Mouse (Mus musculus) mature B cell (primary cell): ENCODE measurements around the gene Gm45521.

Experiments used
- in situ Hi-C: fragments of 300-500 bp; cut with MboI; formaldehyde crosslinking; loops from 2 replicates; pipeline ENCODE4 v1.14.3; 2019

The Gm45521 gene

DNA sequence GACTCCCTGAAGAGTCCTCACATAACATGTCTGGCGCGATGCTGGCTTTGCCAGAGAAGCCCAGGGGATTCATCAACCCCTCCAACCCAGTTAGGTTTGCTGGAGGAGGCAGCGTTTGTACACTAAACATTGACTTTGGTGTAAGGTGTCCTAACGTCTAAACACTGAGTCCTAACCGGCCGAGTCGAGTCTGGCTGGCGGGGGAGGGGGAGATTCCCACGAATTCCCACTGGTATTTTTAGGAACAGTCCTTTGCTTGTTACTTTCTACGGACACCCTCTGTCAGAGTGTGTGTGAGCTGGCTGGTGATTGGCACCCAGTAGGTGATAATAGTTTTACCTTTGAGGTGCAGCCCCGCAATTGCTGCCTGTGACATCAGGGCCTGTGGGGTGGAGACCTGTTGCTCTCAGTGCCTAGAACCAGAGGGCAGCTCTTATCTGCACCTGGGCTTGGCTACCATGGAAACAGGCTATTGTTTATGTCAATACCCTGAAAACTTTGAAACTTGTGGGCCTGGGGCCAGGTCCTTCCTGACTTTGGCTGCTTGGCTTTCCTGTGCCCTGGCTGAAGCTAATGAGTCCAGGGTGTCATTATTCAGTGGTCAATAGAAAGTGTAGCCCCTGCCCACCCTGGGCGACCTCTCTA lies 4.4 kb upstream of the Gm45521 start:
- in situ Hi-C loops, result no loop called here

GRCm38 (mm10) chr14:7954071-7954471 lies 3.0 kb upstream of the Gm45521 start:
- in situ Hi-C loops, result no loop called here

DNA sequence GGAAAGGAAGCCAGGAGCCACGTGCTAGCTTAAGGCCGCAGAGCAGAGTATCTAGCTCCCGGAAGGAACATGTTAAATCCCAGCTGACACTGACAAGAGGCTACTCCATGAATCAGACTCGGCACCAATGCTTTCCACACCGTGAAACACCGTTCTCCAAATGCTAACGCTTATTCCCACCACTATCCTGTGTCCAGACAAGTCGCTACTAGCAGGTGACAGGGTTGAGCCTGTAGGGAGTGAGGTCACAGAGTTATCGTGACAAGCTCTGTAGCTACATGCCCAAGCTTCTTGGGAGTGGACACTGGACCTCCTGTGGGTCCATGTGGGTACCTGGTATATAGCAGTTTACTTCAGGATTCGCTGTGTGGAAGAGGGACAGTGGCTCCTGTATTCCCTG lies 661 bp upstream of the Gm45521 start:
- in situ Hi-C loops, result no loop called here

DNA sequence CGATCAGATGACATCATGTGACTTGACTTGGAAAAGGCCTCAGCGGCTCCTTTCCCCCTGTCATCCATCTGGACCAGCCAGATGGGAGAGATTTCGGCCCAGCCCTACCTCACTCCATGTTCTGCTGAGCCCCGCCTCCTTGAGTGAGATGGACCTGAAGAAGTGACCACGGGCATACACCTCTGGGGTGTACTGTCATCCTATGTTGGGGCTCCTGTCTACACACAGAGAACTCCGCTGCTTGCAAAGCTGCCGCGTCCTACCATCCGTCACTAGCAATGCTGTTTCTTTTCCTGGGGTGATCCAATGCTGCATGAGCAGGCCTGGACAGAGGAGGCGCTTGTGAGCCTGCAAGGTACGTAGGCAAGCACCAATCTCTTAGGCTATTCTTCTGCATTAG lies 3.5 kb downstream of the Gm45521 start:
- in situ Hi-C loops, result loop anchor here (10.0 kb wide), 1 partner anchor 84 kb away; no protein-coding TSS in a partner anchor

GRCm38 (mm10) chr14:7961714-7962113 lies 4.6 kb downstream of the Gm45521 start:
- in situ Hi-C loops, result loop anchor here (10.0 kb wide), 1 partner anchor 83 kb away; no protein-coding TSS in a partner anchor

DNA sequence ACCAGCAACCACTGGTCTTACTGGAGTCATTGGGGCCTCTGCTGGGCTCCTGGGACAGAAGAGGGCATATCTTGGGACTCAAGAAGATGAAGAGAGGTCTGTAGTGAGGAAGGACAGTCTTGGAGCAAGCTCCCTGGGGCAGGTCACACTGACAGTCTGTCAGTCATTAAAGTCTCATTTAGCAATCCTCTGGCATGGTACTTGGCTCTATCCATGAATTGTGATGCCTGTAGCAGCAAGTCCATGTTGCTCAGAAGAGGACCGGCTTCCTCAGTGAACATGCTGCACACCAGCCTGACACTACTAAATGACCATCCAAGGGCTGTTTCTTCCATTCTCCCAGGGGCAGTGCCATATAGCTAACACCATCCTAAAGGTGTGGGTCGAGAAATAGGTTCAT lies 5.5 kb downstream of the Gm45521 start:
- in situ Hi-C loops, result loop anchor here (10.0 kb wide), 1 partner anchor 82 kb away; no protein-coding TSS in a partner anchor

- in situ Hi-C loops, result loop anchor here (10.0 kb wide), 1 partner anchor 82 kb away; no protein-coding TSS in a partner anchor
Measured at GRCm38 (mm10) chr14:7963160-7963559, 6.1 kb downstream of the Gm45521 start.

DNA sequence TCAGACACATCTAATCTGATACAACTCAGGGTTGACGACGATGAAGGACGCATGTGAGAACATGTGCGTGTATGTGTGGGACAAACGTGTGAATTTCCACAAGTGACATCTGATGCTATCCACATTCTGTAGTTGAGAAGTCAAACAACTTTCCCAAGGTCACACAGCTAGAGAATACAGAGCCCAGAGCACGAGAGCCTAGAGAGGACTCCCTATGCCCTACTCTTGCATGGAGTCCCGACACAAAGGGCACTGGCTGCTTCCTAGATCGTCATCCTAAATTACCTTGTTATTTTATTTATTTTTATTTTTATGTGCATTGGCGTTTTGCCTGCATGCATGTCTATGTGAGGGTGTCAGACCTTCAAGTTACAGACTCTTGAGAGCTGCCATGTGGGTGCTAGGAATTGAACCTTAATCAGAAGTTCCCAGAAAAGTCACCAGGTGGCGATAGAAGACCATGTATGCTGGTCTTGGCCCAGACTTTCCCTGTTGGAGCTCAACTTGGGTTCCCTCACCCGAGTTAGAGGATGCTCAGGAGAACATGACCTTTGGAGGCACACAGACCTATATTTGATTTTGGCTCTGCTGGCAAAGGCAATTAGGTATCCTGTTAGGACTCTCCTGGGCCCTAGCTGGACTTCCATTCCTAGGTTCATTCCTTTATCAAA lies 7.3 kb downstream of the Gm45521 start:
- in situ Hi-C loops, result loop anchor here (10.0 kb wide), 1 partner anchor 80 kb away; no protein-coding TSS in a partner anchor

- in situ Hi-C loops, result no loop called here
Measured at GRCm38 (mm10) chr14:7971889-7972493, 14.9 kb downstream of the Gm45521 start.

DNA sequence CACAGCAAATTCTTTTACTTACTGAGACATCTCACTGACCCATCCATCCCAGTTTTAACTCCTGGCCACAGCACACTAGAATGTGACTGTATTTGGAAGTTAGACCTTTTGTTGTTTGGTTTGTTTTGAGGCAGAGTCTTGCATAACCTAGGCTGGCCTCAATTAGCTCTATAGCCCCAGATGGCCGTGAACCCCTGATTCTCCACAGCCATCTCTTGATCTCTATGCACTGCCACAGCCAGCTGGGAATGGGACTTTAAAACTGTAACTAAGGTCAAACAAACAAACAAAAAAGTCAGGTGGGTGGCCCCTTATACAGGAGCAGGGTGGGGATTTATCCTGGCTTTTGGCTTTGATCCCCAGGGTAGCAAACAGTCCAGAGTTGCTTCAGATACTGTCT lies 17.6 kb downstream of the Gm45521 start:
- in situ Hi-C loops, result no loop called here

GRCm38 (mm10) chr14:7975177-7975576 lies 18.1 kb downstream of the Gm45521 start:
- in situ Hi-C loops, result no loop called here

- in situ Hi-C loops, result no loop called here
Measured at GRCm38 (mm10) chr14:7977471-7977870, 20.4 kb downstream of the Gm45521 start.

GRCm38 (mm10) chr14:7978183-7978582 lies 21.1 kb downstream of the Gm45521 start:
- in situ Hi-C loops, result no loop called here

- in situ Hi-C loops, result no loop called here
Measured at GRCm38 (mm10) chr14:7981226-7981625, 24.1 kb downstream of the Gm45521 start.

DNA sequence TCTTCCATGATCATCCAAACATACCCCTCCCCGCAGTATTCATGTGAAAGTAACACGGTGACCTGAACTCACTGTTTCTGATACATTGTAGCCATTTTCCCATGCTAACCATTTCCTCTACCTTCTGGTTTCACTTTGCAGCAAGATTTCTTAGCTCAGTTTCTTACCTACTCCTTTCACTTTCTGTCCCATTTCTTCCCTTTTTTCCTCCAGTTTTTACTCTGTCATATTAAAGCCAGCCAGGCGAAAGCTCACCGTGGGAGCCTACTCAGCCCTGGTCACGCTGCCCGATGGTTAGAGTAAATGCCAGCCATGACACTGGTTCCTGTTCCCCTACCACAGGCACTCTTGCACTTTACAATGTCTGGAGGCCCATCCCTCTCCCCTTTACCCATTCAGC lies 29.8 kb downstream of the Gm45521 start:
- in situ Hi-C loops, result no loop called here

DNA sequence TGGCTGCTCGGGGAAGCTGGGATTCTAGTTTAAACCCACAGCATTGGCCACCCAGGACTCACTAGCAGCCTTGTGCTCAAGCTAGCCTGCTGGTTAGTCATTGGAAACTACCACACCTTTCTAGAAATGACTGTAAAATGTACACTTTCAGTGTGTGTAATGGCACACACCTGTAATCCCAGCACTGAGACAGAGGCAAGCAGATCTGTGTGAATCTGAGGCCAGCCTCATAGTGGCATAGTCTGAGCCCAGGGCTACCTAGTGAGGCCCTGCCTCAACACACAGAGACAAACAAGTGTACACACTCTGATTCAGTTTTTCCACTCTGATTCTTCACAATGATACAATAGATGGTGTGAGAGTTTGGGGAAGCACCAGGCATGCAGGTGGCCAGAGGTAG lies 32.3 kb downstream of the Gm45521 start:
- in situ Hi-C loops, result no loop called here

- in situ Hi-C loops, result no loop called here
Measured at GRCm38 (mm10) chr14:7989961-7990360, 32.9 kb downstream of the Gm45521 start.

DNA sequence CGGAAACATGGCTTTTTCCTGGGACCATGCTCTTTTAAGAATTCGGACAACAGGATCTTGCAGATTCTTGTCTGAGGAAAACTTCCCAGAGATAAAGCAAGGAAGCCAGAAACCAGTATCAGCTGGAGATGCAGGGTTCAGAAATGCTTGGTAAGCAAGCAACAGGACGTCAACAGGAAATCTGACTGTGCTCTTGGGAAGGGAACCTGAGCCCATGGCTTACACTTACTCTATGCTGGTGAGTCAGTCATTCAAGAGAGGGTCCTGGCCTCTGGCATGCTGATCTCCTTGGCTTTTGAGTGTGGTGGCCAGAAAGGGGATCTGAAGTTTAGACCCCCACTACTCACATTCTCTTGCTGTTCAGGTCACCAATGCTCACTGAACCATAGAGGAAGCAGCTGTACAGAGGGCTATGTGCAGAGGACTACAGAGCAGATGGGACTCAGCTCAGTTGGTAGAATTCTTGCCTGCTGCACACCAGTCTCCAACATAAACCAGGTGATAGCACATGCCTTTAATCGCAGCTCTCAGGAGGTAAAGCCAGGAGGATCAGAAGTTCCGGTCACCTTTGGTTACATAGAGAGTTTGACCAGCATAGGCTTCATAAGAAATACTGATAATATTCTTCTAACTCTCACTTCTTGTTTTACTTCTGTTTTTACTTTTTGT lies 34.2 kb downstream of the Gm45521 start:
- in situ Hi-C loops, result no loop called here

DNA sequence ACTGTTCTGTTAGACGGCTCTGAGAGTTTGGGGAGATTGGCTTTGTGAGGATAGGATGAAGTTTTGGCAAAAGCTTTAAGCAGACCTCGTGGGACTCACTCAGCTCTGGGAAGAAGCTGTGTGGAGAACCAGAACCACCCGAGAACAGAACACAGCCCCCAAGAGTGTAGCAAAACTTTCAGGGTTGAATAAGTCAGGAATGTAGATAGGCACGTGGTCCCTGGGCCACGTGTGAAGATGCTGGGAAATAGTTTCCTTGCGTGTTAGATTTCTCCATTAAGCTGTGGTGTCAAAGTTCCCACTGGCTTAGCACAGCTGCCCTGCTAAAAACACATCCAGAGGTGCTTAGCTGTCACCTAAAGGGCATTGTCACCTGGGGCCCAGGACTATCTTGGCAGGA lies 35.1 kb downstream of the Gm45521 start:
- in situ Hi-C loops, result no loop called here

DNA sequence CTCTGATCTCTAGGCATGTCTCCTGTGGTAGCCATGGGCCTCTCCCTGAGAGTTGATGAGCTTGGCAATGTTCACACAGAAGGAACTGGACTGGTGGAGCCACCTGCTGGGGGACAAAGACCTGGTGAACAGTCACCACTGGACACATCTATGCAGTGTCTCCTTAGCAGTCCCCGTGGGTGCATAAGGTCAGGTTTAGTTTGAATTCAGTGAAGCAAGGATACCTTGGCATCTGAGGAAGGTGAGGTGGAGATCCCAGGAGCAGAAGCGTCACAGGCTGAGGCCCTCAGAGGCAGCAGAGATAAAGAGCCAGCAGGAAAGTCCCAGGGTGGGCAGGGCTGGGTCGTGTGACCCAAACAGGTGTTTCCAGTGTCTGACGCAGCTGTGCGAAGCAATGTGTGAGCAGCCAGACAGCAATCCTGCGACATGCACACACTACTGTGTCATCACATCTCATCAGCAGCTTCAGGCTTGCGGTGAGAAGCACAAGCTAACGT lies 37.2 kb downstream of the Gm45521 start, which contains the start of gene Dnase1l3:
Gene Dnase1l3 (minus strand): TSS at position 303 of the 497 bp plus-strand sequence.
- in situ Hi-C loops, result no loop called here

DNA sequence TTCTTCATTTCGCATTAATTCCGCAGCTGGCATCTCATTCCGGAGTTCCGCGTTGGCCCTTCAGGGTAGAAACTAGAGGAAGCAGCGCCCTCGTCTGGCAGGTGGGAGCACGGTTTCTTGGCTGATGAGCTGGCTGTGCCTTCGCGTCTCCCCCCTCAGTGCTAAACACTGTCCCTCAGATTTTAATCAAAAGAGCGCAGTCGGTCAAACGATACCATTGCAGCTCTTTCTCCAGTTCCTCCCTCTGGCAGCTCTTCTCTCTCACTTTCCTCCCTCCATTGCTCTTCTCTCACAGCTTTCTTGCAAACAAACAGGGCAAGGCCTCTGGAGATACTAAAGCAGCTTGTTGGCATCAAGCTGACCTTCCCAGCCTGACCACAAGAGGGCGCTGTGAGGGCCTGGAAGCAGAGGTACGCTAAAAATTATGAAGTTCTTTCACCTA lies 40.2 kb downstream of the Gm45521 start:
- in situ Hi-C loops, result no loop called here

GRCm38 (mm10) chr14:7999030-7999429 lies 41.9 kb downstream of the Gm45521 start:
- in situ Hi-C loops, result no loop called here
